Mouse (Mus musculus): Measurements from ENCODE around the gene Slc25a16.

- TF ChIP-seq CTCF (IDR thresholded peaks at IDR 0.05; ENCODE audit: low read depth) (no peak), EP300 (IDR thresholded peaks at IDR 0.05; ENCODE audit: low read depth) (no peak)
Measured at GRCm38 (mm10) chr10:62919925-62920765, at the start of gene Slc25a16.

All from heart, postnatal 0 days (tissue).